Mouse (Mus musculus): ENCODE measurements around the gene Bbx. TPM values are rescaled to one million over a fixed set of nuclear protein-coding genes. Genes with fewer than 3 reads are reported as not detected.

Bbx gene
- total RNA-seq (2021) = 35.0 and 46.2 TPM in 2 replicates
- long read RNA-seq, full-length matches to known transcripts = 1 of 34 reads
- long read RNA-seq, partial matches to known transcripts = 22 of 34 reads
- long read RNA-seq, other reads (novel, unspliced or antisense) = 11 of 34 reads

DNA sequence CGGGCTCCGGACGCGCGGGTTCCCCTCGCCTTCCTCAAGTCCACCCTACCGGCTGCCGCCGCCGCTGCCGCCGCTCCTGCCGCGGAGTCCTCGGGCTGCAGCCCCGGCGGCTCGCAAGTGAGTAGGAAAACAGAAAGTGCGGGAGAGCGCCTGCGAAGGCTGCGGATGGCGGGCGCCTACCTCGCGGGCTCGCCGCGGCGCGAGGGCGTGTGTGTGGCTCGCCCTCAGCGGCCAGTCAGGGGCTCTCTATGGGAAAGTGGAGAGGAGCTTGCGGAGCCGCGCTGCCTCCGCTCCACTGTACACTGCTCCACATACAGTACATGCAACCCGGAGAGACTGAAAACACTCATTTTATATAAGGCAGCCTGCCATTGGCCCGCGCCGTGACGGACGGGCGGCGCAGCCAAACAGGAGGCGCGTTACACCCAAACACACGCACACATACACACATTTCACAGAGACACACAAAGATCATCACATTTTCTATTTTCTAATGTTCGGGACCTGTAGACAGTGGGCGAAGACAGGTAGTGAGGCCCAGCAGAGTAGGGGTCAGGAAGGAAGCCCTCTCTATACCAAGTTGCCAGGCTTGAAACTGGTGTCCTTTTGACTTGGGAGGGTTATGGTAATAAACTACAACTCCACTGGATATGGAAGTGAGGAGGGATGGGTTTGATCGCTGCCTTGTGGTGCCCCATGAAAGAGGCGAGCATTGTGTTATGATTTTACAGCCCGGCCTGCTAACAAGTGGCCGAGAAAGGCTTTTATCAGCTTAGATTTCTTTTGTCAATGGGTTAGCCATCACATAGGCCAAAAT lies at the start of gene Bbx:
Bbx (minus strand) TSS at position 329 of the 817 bp plus-strand sequence.
- DNase-seq = peak; percentile 94

GRCm38 (mm10) chr16:50481892-50482291 lies 49.7 kb upstream of the Bbx start:
- no peak for DNase-seq

DNA sequence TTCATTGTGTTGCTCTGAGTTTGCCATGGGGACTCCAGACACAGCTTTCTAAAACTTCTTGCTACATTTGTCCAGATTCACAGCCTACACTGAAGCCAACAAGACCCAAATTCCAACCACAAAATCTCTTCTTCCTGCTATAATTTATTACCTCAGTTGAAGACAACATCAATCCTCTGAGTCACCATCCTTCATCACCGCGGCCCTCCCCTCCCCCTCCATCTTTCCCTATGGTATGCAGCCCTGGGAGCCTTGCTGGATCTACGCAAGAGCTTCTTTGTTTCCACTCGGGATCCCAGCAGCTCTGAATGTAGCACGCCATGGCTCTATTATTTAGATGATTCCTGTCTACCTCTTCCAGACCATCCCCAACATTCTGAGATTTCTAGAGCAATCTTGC lies 49.2 kb upstream of the Bbx start:
- DNase-seq = peak; percentile 4

GRCm38 (mm10) chr16:50478695-50479094 lies 46.5 kb upstream of the Bbx start:
- DNase-seq = no peak

- no peak for DNase-seq
Measured at GRCm38 (mm10) chr16:50477628-50478027, 45.4 kb upstream of the Bbx start.

- no peak for DNase-seq
Measured at GRCm38 (mm10) chr16:50462226-50462870, 30.2 kb upstream of the Bbx start.

- DNase-seq = no peak
Measured at GRCm38 (mm10) chr16:50459146-50459545, 27.0 kb upstream of the Bbx start.

DNA sequence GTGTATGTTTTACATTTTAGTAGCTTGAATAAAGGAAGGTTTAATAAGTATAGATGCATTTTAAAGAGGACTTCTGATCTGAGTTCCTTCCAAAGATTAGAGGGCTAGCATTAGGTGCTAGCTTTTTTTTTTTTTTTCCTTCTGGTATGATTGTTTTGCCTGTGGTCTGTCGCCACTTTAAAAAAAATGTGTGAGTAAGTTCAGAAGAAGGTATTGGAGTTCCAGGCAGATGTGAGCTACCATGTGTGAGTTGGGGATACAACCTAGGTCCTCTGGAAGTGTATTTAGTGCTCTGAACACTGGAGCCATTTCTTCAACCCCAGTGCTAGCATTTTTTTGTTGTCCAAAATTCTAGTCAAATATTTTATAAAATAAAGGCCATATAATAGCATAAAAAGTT lies 23.9 kb upstream of the Bbx start:
- no peak for DNase-seq

GRCm38 (mm10) chr16:50449086-50449485 lies 16.9 kb upstream of the Bbx start:
- DNase-seq = no peak

GRCm38 (mm10) chr16:50445014-50445413 lies 12.8 kb upstream of the Bbx start:
- no peak for DNase-seq

DNA sequence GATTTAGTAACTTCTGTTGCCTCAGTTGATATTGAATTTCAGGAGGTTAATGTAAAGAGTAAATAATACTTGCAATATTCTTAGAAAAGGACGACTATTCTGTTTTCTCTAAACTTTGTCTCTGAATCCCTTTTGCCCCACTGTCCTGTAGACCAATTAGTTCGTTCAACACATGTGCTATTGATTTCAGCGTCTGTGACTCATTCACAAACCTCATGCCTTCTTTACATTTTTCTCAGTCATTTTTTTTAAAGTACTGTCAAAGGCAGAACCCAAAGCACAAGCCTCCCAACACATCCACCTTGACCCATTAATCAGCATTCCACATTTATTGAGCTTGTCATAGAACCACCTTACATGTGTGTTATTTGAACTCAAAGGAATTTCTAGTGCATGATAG lies 6.6 kb upstream of the Bbx start:
- no peak for DNase-seq

GRCm38 (mm10) chr16:50437788-50438187 lies 5.6 kb upstream of the Bbx start:
- no peak for DNase-seq

- no peak for DNase-seq
Measured at GRCm38 (mm10) chr16:50437331-50437730, 5.1 kb upstream of the Bbx start.

GRCm38 (mm10) chr16:50431011-50431981 lies 894 bp downstream of the Bbx start:
- peak; percentile 63 for DNase-seq

DNA sequence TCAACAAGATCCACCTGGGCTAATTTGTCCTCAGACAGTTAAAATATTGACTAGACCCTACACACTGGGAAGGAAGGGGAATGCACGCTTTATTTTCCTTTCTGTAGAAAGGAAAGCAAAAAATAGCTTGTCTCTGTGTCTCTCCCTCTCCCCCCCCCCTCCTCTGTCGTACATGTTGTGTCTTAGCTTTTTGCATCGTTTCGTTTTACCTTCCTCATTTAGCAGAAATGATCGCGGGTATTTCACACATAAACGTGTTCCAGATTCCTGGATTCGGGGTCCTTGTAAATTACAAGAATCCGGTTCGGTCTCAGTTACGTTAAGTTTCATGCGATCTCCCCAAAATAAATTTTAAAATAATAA lies 1.7 kb downstream of the Bbx start:
- DNase-seq = no peak

DNA sequence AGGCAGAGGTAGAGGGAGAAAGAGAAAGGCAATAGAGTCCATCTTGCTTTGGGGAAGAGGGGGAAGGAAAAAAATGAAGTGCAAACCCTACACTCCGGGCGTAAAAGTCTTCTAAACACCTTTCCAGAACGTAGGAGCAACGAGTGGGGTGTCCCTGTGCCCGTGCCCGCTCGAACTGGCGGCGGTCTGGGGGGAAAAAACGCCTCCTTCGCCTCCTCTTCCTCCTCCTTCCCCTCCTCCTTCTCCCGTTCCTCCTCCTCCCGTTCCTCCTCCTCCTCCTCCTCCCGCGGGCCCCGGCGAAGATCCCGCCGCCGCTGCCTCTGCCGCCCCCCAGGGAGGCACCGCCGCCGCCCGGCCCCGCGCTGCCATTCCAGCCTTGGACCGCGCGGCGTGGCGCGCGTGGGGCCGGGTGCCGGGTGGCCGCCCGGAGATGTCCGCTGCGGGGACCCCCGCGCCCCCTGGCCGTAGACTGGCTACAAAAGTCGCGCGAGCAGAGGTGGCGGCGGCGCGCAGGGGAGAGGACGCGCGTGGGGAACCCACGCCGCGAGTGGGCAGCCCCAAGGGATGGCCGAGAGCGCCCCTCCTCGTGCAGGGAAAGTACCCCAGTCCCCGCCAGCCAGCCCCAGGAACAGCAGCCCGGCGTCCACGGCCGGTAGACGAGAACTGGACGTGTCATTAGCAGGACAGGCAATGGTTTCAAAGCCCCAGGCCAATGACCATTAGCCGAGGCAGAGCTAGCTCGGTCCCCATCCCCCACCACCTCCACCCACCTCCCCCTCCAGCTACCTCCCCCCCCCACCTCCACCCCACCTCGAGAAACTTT lies 2.3 kb downstream of the Bbx start:
- DNase-seq = peak; percentile 54

- peak; percentile 15 for DNase-seq
Measured at GRCm38 (mm10) chr16:50428871-50429691, 3.1 kb downstream of the Bbx start.

DNA sequence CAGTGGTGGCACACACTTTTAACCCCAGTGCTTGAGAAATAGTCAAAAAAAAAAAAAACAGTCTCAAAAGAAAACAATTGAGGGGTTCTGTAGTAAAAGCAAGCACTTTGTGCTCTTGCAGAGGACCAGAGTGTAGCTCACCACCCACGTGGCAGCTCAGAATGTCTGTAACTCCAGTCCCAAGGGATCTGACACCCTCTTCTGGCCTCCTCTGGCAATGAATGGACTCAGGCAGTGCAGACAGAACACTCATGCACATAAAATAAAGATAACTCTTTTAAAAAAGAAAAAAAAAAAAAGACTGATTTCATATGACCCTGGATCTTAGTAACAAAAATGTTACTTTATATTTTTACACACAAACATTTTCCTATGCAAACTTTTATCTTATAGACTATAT lies 12.1 kb downstream of the Bbx start:
- DNase-seq = no peak

DNA sequence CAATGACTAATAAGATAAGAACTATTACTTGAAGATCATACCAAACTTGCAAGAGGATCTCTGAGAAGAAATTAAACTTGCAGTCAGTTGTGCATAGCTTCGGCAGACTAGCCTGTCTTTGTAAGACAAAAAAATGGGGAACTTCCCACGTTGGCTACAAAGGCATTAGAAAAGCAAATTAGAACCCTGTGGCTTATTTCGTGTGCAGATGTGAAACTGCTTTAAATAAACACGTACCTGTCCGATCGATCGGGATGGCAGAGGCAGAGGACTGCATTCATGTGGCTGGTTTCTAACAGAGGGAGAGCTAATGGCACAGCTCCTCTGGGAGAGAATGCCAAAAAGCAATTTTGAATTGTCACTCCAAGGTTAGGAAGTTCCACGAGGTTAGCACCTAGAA lies 16.8 kb downstream of the Bbx start:
- no peak for DNase-seq

DNA sequence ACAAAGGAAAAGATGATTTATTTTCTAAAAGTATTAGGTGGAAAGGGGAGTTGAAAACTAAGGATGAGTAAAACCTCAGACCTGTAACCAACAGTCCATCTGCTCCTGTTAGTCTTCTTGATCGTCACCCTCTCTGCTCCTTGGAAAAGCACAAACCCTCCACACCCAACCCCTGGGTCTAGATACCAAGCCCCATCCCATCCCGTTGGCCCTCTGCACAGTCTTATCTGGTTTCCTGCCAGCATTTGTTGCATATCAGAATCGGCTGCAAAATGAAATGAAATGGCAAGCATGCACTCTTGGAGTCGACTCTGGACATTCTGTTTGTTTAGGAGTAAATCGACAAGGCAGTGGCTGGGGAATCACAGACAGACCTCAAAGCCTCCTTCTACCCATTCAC lies 29.3 kb downstream of the Bbx start:
- DNase-seq = no peak

DNA sequence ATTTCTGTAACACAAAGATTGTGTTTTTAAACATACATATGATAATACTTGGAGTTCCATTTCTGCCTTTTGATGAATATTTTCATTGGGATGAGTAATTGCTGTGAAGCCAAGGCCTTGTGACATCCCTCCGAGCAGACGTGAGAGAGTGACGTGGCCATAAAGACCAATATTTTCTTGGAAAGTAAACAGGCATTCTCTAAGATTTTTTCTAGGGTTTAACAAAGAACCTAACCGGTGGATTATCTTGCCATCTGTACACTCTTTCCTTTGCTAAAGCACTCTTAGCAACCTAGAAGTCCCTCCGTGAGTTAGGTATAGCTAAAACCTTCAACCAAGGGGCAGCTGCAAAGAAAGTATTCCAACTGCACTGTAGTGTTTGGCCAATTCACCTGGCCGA lies 32.4 kb downstream of the Bbx start:
- no peak for DNase-seq
